Mouse (Mus musculus) limb, embryonic 14.5 days (tissue): ENCODE data around the gene Ift81. TPM values are rescaled to one million over a fixed set of nuclear protein-coding genes. Genes with fewer than 3 reads are reported as not detected.

ENCODE experiments used
- ATAC-seq: fragments of 200-750 bp; cut with Nextera tagmentation; 2 replicates; pipeline ENCODE4 v1.8.0; 2017; ENCODE audit warnings: low read depth, moderate number of reproducible peaks, moderate TSS enrichment; ENCODE audit not compliant: low FRiP score
- DNase-seq: peaks from one replicate; pipeline ENCODE4 v3.0.0-alpha.2; 2015; ENCODE audit warnings: low spot score
- H3K27ac ChIP-seq: fragments of 300-500 bp; sonication (generic); replicated peaks from 2 replicates; pipeline ENCODE4 v1.5.1; 2014; ENCODE audit warnings: low read depth, mild to moderate bottlenecking, low read length, moderate library complexity, mixed read lengths
- H3K27me3 ChIP-seq: fragments of 300-500 bp; sonication (generic); 2 replicates; pipeline ENCODE4 v1.6.1; 2014; ENCODE audit warnings: low read length, mixed read lengths; ENCODE audit not compliant: control insufficient read depth, insufficient read depth
- H3K36me3 ChIP-seq: fragments of 300-500 bp; sonication (generic); 2 replicates; pipeline ENCODE4 v1.6.1; 2014; ENCODE audit warnings: mild to moderate bottlenecking, low read length, moderate library complexity, mixed read lengths; ENCODE audit not compliant: control insufficient read depth, insufficient read depth
- H3K4me1 ChIP-seq: fragments of 300-500 bp; sonication (generic); 2 replicates; pipeline ENCODE4 v1.6.1; 2014; ENCODE audit warnings: antibody characterized with exemption, low read length, mixed read lengths; ENCODE audit not compliant: control insufficient read depth, insufficient read depth
- H3K4me2 ChIP-seq: fragments of 300-500 bp; sonication (generic); replicated peaks from 2 replicates; pipeline ENCODE4 v1.6.1; 2014; ENCODE audit warnings: low read depth, mild to moderate bottlenecking, low read length, moderate library complexity; ENCODE audit not compliant: severe bottlenecking
- H3K4me3 ChIP-seq: fragments of 300-500 bp; sonication (generic); replicated peaks from 2 replicates; pipeline ENCODE4 v1.5.1; 2014; ENCODE audit warnings: low read length
- H3K9ac ChIP-seq: fragments of 300-500 bp; sonication (generic); 2 replicates; pipeline ENCODE4 v1.6.1; 2014; ENCODE audit warnings: mild to moderate bottlenecking, low read depth, low read length, moderate library complexity; ENCODE audit not compliant: severe bottlenecking
- H3K9me3 ChIP-seq: fragments of 300-500 bp; sonication (generic); 2 replicates; pipeline ENCODE4 v1.6.1; 2016; ENCODE audit warnings: low read length; ENCODE audit not compliant: control insufficient read depth
- POLR2A ChIP-seq: fragments of 200-500 bp; IDR thresholded peaks from 2 replicates; pipeline ENCODE4 v1.8.0; 2012; ENCODE audit warnings: inconsistent platforms, mild to moderate bottlenecking, moderate library complexity, borderline replicate concordance; ENCODE audit not compliant: insufficient read depth, insufficient read length; ENCODE audit errors: extremely low read depth
- WGBS: fragments of 180-500 bp; shearing (Covaris S2); extraction: QIAGEN DNeasy Blood & Tissue Kit; methylation state at CpG from one replicate; pipeline ENCODE4 v1.1.7; 2014; 5-methylcytosine and 5-hydroxymethylcytosine counted together
- polyA plus RNA-seq, 2 experiments: library from polyadenylated mRNA; depleted of rRNA in 1 of 2; stranded (reverse) in 1 of 2; unstranded in 1 of 2; fragments of >200 nt; fragmentation: Nextera tagmentation in 1 of 2; extraction: Ambion mirVana in 1 of 2; gene quantifications; 2 replicates each; pipeline versions ENCODE4 v1.2.1 to v1.2.3; 2012 to 2014

Ift81 gene
- polyA plus RNA-seq, 2 experiments, result 17.2 to 32.7 TPM

DNA sequence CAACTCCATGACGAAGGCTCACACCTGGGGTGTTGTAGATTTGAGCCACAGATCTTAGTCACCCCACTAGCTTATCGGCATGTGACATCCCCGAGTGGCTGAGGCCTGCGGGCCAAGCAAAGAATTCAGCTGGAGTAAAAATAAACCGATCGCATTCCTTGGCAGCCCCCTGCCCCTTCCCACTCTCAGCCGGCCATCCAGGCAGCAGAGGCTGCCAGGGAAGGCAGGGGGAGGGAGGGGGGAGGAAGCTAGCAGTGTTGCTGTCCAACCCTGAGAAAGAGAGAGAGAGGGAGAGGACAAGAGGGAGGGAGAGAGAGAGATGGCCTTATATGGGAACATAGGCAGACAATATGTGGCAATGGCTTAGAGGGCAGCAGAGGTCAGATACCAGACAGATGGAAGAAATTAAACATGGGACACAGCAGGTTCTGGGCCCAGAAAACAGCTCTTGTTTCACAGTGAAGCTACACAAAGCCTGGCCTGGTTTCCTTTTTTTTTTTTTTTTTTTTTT lies 7.1 kb upstream of the Ift81 start:
- no peak for TF ChIP-seq POLR2A

DNA sequence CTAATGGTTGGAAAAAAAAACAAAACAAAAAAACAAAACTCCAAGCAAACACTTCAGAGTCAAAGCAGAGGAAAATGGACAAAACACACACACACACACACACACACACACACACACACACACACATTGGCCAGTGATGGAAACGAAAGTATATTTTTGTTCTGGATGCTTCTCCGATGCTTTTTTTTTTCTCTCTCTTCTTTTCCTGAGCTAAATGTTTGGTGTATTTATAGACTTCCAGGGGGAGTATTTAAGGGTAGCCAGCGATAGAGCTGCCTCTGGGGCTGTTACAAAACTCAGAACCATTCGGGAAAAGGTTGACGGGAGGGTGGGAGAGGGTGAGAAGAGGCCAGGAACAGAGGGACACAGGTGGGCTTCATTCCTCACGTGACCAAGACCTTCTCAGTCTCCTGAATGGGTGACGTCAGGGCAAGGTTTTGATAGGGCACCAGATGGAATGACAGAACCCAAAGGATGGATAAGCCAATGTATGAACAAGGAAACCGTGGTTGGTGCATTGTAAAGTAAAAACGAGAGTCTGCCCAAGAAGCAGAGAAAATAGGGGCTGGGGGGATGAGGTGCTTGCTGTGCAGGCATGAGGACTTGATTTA lies 5.5 kb upstream of the Ift81 start:
- no peak for ATAC-seq
- Histone ChIP-seq H3K27me3 (no peaks in the 10 kb centered on the region), H3K9me3 (no peaks in the 10 kb centered on the region), H3K36me3 (no peaks in the 10 kb centered on the region), H3K4me3 (no peak overlapping the region), H3K4me1 (peaks cover 9% of the 10 kb centered on the region), H3K27ac (no peak overlapping the region), H3K4me2 (no peak overlapping the region), H3K9ac (no peak overlapping the region)
- TF ChIP-seq POLR2A, result no peak
- DNase-seq, result no peak
- 66% methylated on average over 9 of the region's 9 CpGs for WGBS

More for the DNA sequence above, 7.1 kb upstream of the Ift81 start:
- WGBS, result 14% methylated on average over 7 of the region's 7 CpGs
- peaks cover 7% of the 10 kb centered on the region; the same call in 1 of the 2 replicates for H3K4me1 ChIP-seq
- no peaks in the 10 kb centered on the region for H3K9me3 ChIP-seq
- no peaks in the 10 kb centered on the region for H3K36me3 ChIP-seq
- no peak overlapping the region for H3K9ac ChIP-seq
- no peaks in the 10 kb centered on the region for H3K27me3 ChIP-seq
- ATAC-seq, result peak; percentile 84
- peak; percentile 77 for DNase-seq
- H3K27ac ChIP-seq, result peak overlapping the region; percentile 72
- H3K4me2 ChIP-seq, result no peak overlapping the region
- H3K4me3 ChIP-seq, result no peak overlapping the region

DNA sequence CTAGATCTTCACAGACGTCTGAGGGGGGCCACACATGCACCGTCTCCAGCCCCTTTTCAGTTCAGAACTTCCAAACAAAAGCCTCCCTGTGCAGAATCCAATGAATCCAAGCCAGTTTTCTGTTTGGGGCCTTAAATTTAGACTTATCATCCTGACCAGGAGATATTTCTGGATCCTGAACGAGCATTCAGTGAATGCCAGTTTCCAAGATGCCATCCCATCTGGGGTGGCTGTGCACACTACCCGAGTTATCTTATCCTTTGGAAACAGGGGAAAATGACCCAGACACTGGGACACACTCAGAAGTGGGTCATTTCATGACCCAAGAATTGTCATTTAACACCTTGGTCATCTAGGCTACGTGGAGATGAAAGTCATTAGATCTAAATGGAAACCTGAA lies 3.4 kb upstream of the Ift81 start:
- no peak for DNase-seq
- ATAC-seq, result no peak
- Histone ChIP-seq H3K4me1 (peaks cover 14% of the 10 kb centered on the region), H3K27ac (no peak overlapping the region), H3K27me3 (no peaks in the 10 kb centered on the region), H3K4me2 (no peak overlapping the region), H3K9ac (no peak overlapping the region), H3K9me3 (no peaks in the 10 kb centered on the region), H3K36me3 (no peaks in the 10 kb centered on the region), H3K4me3 (no peak overlapping the region)
- 65% methylated on average over 5 of the region's 5 CpGs for WGBS
- no peak for TF ChIP-seq POLR2A

DNA sequence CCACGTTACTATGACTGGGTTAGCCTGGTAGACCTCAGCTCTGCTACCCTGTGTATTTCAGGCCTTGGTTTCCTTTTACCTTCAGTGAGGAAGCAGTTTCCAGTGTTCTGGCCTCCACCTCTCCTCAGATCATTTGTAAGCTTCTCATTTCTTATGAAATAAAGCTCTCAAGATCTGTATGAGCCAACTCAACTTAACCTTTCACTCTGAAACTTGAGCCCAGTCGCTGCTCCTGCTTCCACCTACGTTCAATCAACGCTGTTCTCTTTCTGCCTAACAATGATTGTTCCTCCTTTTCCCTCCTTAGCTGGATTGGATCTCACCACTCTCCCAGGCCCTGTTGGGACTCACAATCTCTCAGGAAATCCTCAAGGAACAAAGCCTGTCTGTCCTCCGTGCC lies 2.7 kb downstream of the Ift81 start:
- no peak for TF ChIP-seq POLR2A
- no peak overlapping the region for H3K4me3 ChIP-seq
- ATAC-seq, result no peak
- H3K4me2 ChIP-seq, result no peak overlapping the region
- H3K27me3 ChIP-seq, result no peaks in the 10 kb centered on the region
- H3K4me1 ChIP-seq, result peaks cover 10% of the 10 kb centered on the region
- no peaks in the 10 kb centered on the region for H3K9me3 ChIP-seq
- 62% methylated on average over 5 of the region's 5 CpGs for WGBS
- no peak overlapping the region for H3K9ac ChIP-seq
- no peak for DNase-seq
- H3K36me3 ChIP-seq, result peaks cover 15% of the 10 kb centered on the region
- peak overlapping the region; percentile 5 for H3K27ac ChIP-seq

DNA sequence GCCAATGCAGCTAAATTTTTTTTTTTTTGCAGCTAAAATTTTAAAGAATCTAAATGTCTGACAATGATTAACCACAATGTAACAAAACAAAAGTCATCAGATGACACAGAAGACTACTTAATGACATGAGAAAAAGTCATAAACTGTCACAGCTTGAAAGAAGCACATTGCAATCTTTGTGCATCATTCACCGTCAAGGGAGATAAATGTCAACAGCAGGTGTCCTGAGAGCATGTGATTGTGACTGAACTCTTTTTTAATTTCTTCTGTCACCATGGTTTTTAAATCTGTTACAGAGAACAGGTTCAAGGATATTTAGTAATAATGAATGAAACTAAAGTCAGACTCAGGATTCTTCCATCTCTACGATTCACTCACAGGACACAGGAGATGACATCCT lies 9.4 kb downstream of the Ift81 start:
- no peak overlapping the region for H3K4me3 ChIP-seq
- no peaks in the 10 kb centered on the region for H3K4me1 ChIP-seq
- ATAC-seq, result no peak
- no peak overlapping the region for H3K27ac ChIP-seq
- DNase-seq, result no peak
- H3K4me2 ChIP-seq, result no peak overlapping the region
- peaks cover 52% of the 10 kb centered on the region for H3K36me3 ChIP-seq
- no peak for TF ChIP-seq POLR2A
- H3K9me3 ChIP-seq, result no peaks in the 10 kb centered on the region
- 88% methylated on average over 2 of the region's 2 CpGs for WGBS
- no peaks in the 10 kb centered on the region for H3K27me3 ChIP-seq
- no peak overlapping the region for H3K9ac ChIP-seq

DNA sequence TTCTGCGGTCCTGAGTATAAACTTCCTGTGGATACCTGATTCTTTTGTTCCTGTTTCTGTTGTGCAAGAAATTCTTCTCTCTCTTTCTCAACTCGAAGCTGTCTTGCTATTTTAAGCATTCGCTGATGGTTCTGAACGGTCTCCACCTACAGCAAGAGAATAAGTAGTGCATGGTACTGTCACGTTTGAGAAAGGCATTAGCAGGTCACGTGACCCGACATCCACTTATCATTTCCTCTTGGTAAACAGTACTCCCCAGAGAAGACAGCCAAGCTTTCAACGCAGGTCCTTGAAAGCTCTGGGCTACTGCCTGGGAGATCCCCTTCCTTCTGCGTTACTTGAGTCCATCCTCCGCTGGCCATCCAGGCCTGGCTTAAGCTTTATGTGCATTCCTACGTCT lies 12.1 kb downstream of the Ift81 start:
- 79% methylated on average over 11 of the region's 11 CpGs for WGBS
- no peak overlapping the region for H3K9ac ChIP-seq
- no peak overlapping the region for H3K4me3 ChIP-seq
- no peaks in the 10 kb centered on the region for H3K27me3 ChIP-seq
- no peak overlapping the region for H3K27ac ChIP-seq
- no peaks in the 10 kb centered on the region for H3K4me1 ChIP-seq
- no peak for ATAC-seq
- peaks cover 62% of the 10 kb centered on the region for H3K36me3 ChIP-seq
- no peak overlapping the region for H3K4me2 ChIP-seq
- TF ChIP-seq POLR2A, result no peak
- no peaks in the 10 kb centered on the region for H3K9me3 ChIP-seq
- DNase-seq, result no peak
